Mouse (Mus musculus) c-Kit-positive CD71-positive TER-119-positive erythroid progenitor cells, embryonic 14.5 days (primary cell): Measurements from ENCODE around the gene Gstp3.
"Not testable (repeated sequence)": the region's sequence is repeated elsewhere in the genome, so short reads cannot be mapped to it uniquely, and the experiment has no call there.

ENCODE experiments used
- DNase-seq: peaks from one replicate; pipeline ENCODE4 v3.0.0-alpha.2; 2013; ENCODE audit warnings: low spot score

Gene Gstp3

DNA sequence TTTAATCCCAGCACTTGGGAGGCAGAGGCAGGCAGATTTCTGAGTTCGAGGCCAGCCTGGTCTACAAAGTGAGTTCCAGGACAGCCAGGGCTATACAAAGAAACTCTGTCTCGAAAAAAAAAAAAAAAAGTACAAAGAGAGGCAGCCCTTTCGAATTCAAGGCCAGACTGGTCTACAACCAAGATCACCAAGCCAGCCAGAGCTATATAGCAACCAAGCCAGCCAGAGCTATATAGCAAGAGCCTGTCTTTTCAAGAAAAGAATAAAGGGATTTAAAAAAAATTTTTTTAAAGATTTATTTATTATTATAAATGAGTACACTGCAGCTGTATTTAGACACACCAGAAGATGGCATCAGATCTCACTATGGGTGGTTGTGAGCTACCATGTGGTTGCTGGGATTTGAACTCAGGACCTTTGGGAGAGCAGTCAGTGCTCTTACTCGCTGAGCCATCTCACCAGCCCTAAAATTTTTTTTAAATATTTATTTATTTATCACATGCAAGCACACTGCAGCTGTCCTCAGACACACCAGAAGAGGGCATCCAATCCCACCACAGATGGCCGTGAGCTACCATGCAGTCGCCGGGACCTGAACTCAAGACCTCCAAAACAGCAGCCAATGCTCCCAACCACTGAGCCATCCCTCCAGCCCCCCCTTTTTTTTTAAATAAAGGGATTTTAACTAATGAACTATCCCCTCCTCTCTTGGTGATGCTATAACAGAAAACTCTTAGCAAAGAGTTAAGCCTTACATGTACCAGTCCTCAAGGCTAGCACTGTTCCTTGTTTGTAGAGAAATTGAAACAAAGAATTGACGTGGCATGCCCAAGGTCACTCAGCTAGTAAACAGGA is 902 bp upstream of the Gstp3 start:
- not testable (repeated sequence) for DNase-seq

DNA sequence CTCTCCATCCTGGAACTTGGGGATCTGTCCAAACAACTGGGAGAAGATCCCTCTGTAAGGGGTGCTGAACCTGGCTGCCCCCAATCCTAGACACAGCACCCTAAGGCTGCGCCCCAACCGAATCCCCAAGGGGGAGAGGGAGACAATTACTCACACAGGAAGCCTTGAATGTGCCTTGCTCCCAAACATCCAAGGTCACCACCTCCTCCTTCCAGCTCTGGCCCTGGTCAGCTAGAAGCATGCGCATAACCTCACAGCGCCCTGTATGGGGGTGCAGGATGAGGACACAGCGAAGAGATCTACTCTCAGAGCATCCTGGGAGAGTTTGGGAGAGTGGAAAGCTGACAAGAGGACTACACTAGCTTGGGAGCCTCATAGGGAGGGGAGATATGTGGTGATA is 788 bp downstream of the Gstp3 start:
- DNase-seq, result no peak

DNA sequence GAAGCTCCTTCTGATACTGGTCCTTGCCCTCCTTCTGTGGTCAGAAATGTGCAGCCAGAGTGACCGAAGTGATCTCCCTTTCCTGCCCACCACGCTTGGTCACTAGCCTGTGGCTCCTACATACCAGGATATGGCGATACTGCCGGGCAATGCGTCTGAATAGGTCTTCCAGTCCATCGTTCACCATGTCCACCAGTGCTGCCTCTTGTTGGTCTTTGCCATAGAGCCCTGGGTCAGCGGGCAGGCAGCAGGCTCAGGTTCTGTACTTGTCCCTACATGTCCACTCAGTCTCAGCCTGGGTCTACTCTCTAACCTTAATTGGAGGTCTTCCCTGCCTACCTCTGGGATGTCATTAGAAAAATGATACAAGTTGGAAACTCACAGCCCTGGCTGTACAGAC is 1.4 kb downstream of the Gstp3 start:
- DNase-seq, result no peak

DNA sequence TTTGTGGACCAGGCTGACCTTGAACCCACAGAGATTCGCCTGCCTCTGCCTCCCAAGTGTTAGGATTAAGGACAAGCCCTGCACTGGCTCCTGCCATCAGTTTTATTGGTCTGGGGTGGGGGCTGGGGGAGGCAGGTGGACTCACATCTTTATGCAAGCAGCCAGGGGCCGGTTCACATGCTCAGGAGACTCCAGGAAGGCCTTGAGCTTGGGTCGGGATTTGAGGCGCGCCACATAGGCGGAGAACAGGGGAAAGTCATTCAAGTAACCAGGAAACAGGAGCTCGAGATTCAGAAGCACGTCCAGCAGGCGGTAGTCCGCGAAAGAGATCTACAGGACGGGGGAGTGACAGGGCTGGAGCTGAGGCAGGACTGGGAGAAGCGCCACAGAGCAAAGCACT is 2.0 kb downstream of the Gstp3 start:
- no peak for DNase-seq

DNA sequence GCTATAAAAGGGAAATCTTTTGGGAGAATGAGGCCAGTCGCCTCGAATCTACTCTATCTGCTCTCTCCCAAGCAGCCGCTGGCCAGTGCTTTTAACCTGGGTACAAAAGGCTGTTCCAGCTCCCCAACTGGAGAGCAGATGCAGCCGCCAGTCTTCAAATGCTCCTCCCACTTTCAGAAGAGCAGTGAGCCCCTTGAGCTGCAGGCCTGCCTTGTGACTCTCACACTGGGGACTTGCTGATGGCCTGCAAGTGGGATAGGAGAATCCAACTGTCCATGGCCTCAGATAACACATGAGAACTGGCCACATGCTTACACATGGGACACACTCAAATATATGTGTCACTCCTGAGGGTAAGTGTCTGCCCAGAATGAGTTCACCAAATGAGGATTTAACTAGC is 2.6 kb downstream of the Gstp3 start:
- DNase-seq, result no peak

DNA sequence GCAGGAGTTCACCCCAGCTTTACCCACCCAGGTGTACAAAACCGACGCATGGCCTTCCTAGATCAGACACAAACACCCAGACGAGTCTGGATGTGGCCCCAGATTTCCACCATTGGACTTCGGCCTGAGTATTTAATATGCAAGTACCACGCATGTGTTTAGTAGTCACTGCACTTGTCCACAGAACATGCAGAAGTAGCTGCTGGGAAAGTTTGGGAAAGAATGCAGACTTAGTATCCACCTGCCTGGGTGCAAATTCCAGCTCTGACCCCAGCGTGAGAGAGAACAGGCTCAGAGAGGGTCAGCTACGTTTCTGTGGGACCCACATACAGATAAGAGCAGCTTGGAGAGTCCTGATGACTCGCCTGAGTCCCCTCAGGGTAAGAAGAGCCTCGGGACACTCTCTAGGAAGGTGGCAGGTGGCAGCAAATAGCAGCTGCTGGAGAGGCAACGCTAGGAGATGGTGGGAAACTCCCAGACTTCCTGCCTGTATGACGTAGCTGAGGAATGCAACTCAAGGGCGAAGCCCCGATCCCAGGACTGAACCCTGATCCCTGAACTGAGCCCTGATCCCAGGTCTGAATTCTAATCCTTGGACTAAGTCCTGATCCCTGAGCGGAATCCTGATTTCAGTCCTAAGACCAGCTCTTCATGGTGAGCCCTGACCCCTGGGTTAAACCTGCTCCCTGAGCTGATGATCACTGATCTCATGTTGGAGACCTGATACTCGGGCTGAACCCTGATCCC is 3.2 kb downstream of the Gstp3 start:
- no peak for DNase-seq

DNA sequence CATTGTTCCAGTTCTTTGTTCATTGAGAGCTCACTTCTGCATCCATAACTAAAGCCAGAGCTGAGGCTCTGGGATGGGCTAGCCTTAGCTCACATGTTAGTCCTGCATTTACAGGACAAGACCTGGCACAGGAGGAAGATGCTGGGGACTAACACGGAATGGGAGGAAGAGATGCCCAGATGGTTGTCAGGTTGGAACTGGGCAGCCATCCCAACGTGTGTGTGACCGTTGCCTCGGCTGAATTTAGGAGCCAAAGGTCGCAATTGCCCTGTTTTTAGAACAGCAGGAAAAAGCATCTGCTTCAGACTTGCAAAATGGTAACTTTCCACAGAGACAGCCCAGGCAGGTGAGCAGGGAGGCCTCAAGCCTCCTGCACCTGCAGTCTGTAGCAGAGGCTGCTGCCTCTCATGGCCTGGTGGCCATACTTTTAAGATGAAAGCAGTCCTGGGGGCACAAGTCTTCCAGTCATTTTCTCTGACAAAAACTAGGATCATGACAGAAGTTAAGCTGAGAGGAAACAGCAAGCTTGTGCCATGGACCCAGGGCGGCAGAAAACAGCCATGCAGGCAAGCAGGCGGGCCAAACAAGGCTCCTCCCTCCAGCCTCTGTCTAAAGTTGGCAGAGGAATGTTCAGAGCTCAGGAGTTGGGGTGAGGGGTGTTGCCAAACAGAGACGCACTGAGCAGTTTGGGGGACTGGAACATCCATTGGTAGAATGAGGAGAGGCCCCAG is 4.0 kb downstream of the Gstp3 start:
- DNase-seq, result no peak

DNA sequence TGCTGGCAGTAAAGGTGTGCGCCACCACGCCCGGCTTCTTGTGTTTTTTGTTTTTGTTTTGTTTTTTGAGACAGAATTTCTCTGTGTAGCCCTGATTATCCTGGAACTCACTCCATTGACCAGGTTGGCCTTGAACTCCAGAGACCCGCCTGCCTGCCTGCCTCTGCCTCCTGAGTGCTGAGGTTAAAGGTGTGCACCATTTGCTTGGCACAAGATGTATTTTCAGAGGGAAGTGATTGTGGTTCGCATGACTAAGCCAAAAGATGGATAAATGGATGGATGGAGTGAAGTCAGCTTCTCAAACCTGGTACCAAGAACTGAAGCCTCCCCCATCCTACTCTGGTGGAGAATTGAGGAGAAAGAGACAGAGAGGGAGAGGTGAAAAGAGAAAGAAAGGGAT is 4.8 kb downstream of the Gstp3 start:
- DNase-seq, result no peak

DNA sequence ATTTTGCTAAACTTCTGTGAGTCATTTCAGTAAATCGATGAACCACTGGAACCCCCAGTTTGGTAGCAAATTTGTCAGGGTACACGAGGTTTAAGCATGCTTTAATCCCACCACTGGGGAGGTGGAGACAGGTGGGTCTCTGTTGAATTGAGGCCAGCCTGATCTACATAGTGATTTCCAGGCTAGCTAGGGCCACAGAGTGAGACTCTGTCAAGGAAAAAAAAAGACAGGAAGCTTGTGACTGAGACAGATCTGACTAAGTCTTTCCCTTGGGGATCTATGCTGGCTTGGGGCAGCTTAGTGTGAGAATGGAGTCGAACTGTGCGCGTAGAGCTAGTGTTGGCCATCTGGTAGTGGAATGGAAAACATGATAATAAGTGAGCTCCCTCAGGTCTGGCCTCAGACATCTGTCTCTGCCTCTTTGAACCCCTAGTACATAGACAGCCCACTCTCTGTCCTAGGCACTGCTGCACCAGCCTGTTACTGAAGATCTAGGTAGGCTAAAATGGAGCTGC is 6.8 kb downstream of the Gstp3 start:
- DNase-seq, result no peak

DNA sequence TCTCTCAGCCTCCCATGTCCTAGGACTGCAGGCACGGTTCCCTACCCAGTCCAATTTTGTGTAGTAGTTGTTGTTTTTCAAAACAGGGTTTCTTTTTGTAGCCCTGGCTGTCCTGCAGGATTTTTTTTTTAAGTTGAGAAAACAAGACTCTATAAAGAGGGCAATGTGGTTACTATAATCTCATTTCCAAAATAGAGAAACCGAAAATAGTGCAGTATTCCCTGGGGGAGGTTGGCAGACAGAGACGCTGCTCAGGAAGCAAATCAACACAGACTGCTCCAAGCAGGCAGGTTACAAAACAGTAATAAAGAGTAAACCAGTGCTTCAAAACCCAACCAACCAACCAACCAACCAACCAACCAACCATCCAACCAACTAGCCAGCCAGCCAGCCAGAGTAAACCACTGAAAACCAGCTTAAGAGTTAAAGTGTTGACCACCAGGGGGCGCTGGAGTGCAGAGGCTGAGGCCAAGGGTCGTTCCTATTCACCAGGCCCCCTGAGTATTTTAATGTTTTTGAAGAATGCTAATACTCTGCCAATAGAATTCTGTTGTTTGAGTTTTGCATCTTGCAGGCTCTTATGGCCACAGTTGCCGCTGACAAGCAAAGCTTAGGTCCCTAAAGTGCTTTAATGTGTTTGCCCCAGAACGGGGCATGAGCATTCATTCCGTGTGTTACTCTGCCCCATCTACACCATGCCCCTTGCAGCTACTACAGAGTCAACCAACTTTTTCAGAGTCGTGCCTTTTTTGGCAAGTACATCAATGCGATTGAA is 7.4 kb downstream of the Gstp3 start:
- DNase-seq, result peak; percentile 59

DNA sequence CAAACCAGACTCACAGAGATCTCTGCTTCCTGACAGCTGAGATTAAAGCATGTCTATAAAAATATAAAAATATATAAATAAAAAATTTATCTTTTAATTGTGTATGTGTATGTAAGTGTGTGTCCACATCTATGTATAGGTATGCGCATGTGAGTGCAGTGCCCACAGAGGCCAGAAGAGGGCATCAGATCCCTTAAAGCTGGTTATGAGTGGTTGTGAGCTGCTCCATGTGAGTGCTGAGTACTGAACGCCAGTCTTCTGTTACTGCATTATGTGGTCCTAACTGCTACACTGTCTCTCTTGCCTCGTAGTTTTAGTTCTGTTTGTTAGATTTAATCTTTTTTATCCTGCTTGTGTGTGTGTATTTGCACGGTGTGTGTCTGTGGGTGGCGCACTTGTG is 8.4 kb downstream of the Gstp3 start:
- DNase-seq, result no peak

DNA sequence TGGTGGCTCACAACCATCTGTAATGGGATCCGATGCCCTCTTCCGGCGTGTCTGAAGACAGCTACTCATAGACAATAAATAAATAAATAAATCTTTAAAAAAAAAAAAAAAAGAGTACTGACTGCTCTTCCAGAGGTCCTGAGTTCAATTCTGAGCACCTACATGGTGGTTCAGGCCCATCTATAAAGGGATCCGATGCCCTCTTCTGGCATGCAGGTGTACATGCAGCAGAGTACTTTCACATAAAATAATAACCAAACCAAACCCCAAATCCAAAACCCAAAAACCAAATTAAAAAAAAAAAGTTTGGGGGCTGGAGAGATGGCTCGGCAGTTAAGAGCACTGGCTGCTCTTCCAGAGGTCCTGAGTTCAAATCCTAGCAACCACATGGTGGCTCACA is 10.3 kb downstream of the Gstp3 start:
- not testable (repeated sequence) for DNase-seq

DNA sequence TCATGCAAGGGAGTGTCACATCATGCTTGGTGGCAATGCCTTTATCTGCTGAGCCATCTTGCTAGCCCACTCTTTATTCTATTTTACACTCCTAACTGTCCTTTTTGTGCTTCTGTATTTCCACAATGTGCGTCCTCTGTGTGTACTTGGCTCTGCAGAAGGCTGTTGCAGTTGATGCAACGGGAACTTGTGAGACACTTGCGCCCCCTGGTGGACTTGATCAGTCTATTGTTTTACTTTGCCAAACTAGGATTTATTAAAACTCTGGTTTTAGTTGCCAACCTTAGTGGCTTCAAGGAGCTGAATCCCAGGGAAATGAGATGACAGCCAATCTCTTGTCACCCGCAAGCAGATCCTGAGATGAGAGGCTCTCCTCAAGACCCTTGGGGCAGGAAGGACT is 11.5 kb downstream of the Gstp3 start:
- peak; percentile 86 for DNase-seq

DNA sequence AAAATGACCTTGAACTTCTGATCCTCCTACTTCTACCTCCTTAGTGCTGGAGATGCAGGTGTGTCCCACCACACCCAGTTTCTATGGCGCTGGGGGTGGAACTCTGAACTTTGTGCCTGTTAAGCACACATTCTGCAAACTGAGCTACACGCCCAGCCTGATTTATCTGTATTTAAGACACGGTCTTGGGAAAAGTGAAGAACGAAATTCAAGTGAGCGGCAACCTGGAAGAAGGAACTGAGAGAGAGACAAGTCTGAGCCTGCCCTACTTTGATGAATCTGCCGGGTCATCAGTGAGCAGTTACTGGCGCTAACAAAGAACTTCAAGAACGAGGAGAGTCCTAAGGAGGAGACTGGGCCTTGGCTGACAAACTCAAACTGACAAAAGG is 12.5 kb downstream of the Gstp3 start:
- peak; percentile 61 for DNase-seq

DNA sequence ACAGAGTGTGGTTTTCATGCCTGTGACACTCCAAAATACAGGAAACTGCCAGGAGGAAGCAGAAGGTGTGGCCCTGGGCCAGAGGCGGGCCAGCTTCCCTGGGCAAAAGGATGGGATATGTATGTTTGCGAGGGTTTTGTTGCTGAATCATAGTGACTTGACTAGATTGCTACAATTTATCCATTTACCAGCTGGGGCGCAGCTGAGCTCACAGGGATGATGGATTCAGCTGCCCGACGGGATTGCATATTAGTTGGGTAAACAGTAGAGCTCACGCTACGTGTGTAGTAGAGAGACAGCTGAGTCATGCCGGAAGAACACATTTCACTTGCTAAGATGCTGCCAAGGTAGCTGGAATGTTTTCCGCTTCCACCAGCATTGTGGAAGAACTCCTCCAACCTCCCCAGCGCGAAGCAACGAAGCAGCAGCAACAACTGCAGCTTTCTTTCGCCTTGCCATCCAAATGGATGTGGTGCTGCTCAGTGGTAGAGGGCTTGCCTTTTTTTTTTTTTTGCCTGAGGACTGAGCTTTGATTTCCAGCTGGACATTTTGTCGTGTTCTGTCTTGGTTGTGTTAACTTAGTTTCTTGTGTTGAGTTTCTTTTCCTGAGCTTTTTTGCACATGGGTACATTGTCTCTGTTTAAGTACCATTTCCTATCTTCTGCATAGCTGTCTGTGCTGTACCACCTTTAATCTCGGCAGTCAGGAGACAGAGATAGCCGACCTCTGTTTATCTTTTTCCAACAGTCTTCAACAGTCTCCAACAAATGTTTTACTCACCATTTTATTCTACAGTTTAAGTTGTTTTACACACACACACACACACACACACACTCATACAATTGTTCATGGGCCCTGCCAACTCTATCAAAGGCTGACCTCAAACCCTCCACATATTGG is 13.2 kb downstream of the Gstp3 start, which contains the start of gene Gstp2:
Gene Gstp2, minus strand, starts transcription at position 58 of the 900 bp plus-strand sequence.
- peak; percentile 76 for DNase-seq

DNA sequence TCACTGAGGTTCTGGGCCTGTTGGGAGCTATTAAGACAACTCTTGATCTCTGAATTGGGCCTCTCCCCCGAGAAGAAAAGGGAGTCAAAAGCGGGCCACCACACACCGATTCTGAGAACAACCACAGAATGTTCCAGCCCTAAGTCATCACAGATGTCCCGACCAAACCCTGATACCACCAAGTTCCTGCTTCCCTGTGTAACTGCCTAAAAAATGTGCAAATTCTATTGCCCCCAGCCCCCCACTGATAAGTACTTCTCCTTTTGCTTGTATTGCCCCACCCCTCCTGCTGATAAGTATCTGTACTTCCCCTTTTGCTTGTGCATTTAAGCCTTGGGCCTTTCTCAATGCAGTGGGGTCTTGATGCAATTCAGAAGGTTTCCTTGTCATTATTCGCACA is 15.3 kb downstream of the Gstp3 start:
- not testable (repeated sequence) for DNase-seq

DNA sequence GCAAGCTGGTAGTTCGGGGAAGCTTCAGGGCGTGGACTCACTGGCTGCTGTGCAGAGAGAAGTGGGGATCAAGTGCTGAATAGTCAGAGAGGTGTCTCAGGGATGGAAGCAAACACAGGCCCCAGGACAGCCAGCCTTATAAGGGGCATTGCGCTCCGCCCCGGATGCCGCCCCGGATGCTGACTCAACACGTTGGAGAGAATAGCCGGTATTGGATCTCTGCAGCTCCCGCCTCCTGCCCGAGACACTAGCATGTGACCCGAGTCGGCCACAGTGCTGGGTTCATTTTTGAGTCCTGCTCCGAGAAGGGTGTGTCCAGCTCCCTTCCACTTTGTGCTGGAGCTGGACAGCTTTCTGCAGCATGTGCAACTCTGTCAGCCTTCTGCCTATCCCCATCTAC is 17.2 kb downstream of the Gstp3 start:
- DNase-seq, result no peak

DNA sequence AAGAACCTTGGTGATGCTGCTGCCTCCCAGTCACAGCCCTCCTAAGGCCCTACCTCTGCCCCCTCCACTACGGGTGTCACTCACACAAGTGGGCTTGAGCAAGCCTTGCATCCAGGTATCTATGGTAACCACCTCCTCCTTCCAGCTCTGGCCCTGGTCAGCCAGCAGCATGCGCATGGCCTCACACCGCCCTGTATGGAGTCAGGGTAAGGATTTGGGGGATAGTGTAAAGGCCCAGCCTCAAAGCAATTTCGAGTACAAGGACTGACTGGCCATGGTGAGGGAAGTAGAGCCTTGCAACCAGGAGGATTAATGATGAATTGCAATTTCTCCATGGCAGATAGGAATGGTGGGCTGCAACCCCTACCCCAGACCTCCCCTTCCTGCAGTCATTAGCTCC is 17.9 kb downstream of the Gstp3 start:
- not testable (repeated sequence) for DNase-seq

DNA sequence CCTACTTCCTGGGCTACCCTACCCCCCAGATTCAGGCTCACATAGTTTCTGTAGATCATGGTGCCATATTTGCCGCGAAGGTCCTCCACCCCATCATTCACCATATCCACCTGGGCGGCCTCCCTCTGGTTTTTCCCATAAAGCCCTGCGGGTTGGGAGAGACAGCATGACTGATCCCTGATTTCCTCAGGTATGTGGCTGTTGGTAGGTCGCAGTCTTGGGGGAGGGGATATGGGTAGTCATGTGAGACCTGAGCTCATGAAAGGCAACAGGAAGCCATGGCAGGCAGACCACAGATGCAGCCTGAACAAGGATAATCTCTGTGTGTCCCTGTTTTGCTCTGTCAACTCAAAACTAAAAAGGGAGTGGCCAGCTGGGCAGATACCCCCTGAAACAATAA is 18.4 kb downstream of the Gstp3 start:
- not testable (repeated sequence) for DNase-seq

DNA sequence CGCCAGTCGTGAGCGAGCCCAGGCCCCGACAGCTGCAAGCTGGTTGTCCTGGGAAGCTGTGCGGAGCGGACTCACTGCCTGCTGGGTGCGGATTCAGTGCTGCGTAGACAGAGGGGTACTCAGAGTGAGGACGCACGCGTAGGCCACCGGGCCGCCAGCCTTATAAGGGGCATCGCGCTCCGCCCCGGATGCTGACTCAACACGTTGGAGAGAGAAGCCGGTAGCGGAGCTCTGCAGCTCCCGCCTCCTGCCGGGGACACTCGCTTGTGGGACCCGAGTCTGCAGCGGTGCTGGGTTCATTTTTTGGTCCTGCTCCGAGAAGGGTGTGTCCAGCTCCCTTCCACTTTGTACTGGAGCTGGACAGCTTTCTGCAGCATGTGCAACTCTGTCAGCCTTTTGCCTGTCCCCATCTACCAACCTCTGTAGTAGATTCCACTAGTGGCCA is 21.6 kb downstream of the Gstp3 start, which contains the start of gene Gstp1:
Gene Gstp1, minus strand, starts transcription at position 198 of the 445 bp plus-strand sequence.
- peak; percentile 83 for DNase-seq
